Mouse (Mus musculus): ENCODE data around the gene Lama2.
"Not testable (repeated sequence)": the region's sequence is repeated elsewhere in the genome, so short reads cannot be mapped to it uniquely, and the experiment has no call there.

The Lama2 gene

GRCm38 (mm10) chr10:26936056-26936455, 683.5 kb downstream of the Lama2 start:
- not testable (repeated sequence) for DNase-seq (ENCODE audit: low read depth, low spot score)
